Mouse (Mus musculus) heart, adult 2 months (tissue): ENCODE data around the gene Sgce. TPM values are rescaled to one million over a fixed set of nuclear protein-coding genes. Genes with fewer than 3 reads are reported as not detected.
"Not testable (repeated sequence)": the region's sequence is repeated elsewhere in the genome, so short reads cannot be mapped to it uniquely, and the experiment has no call there.

Experiments
- DNase-seq, 2 experiments: peaks; one replicate each; pipeline ENCODE4 v3.0.0; 2021
- H3K27ac ChIP-seq: fragments of 200-600 bp; 2 replicates; pipeline ENCODE4 v1.8.1; 2022
- H3K27me3 ChIP-seq: fragments of 200-500 bp; 2 replicates; pipeline ENCODE4 v1.6.1; 2012; ENCODE audit warnings: mild to moderate bottlenecking, low read length, inconsistent platforms, mixed read lengths; ENCODE audit not compliant: control insufficient read depth, insufficient read depth
- H3K36me3 ChIP-seq: fragments of 200-500 bp; 2 replicates; pipeline ENCODE4 v1.6.1; 2012; ENCODE audit warnings: low read length, inconsistent platforms; ENCODE audit not compliant: control insufficient read depth, insufficient read depth
- H3K4me1 ChIP-seq: fragments of 200-500 bp; 2 replicates; pipeline ENCODE4 v1.6.1; 2011; ENCODE audit warnings: low read length; ENCODE audit not compliant: control insufficient read depth, insufficient read depth
- H3K4me3 ChIP-seq: fragments of 200-600 bp; 2 replicates; pipeline ENCODE4 v1.8.1; 2022
- H3K79me2 ChIP-seq: fragments of 200-500 bp; replicated peaks from 2 replicates; pipeline ENCODE4 v1.6.1; 2012; ENCODE audit warnings: mild to moderate bottlenecking, inconsistent platforms, low read length, moderate library complexity, mixed read lengths; ENCODE audit not compliant: control insufficient read depth, insufficient read depth
- H3K9ac ChIP-seq: fragments of 200-500 bp; 2 replicates; pipeline ENCODE4 v1.6.1; 2012; ENCODE audit warnings: low read depth, mild to moderate bottlenecking, control low read depth, inconsistent platforms, low read length, mixed read lengths
- CTCF ChIP-seq: fragments of 200-600 bp; IDR thresholded peaks from 2 replicates; pipeline ENCODE4 v1.8.1; 2022; ENCODE audit warnings: antibody characterized with exemption, mild to moderate bottlenecking, moderate library complexity
- EP300 ChIP-seq: fragments of 200-500 bp; IDR thresholded peaks from 2 replicates; pipeline ENCODE4 v1.6.1; 2011; ENCODE audit warnings: low read depth, low read length, control low read depth; ENCODE audit not compliant: insufficient read depth
- POLR2A ChIP-seq: fragments of 200-500 bp; IDR thresholded peaks from 2 replicates; pipeline ENCODE4 v1.6.1; 2011; ENCODE audit warnings: mild to moderate bottlenecking, low read depth, low read length, control low read depth; ENCODE audit not compliant: insufficient read depth
- WGBS: fragments of 180-500 bp; shearing (Covaris S2); methylation state at CpG from one replicate; pipeline ENCODE4 v1.1.7; 2018; 5-methylcytosine and 5-hydroxymethylcytosine counted together
- intact Hi-C: fragments of 180-260 bp; cut with DNase I; formaldehyde crosslinking; loops from one replicate; pipeline ENCODE4 v1.15.1; 2025
- long read RNA-seq: library from polyadenylated mRNA; stranded (forward); transcript quantifications from one replicate; pipeline ENCODE4 v2.0.0, GENCODE M21; 2021
- polyA plus RNA-seq: library from polyadenylated mRNA; depleted of rRNA; stranded (reverse); fragments of >200 nt; gene quantifications from 2 replicates; pipeline ENCODE4 v1.2.3, GENCODE M21; 2012; rRNA removed
- total RNA-seq, 2 experiments: library from RNA; stranded (reverse); gene quantifications; 2 replicates each; pipeline ENCODE4 v1.2.3; 2021

Gene Sgce
- total RNA-seq = 10 to 100 TPM; 19.4 to 19.5 TPM
- polyA plus RNA-seq = 12.5 and 19.7 TPM in 2 replicates
- long read RNA-seq, transcript Sgce-205 (11 exons, 1,696 nt) = major isoform, 12 of 16 reads
- long read RNA-seq, partial matches to known transcripts = 1 of 16 reads
- long read RNA-seq, other reads (novel, unspliced or antisense) = 0 of 16 reads

DNA sequence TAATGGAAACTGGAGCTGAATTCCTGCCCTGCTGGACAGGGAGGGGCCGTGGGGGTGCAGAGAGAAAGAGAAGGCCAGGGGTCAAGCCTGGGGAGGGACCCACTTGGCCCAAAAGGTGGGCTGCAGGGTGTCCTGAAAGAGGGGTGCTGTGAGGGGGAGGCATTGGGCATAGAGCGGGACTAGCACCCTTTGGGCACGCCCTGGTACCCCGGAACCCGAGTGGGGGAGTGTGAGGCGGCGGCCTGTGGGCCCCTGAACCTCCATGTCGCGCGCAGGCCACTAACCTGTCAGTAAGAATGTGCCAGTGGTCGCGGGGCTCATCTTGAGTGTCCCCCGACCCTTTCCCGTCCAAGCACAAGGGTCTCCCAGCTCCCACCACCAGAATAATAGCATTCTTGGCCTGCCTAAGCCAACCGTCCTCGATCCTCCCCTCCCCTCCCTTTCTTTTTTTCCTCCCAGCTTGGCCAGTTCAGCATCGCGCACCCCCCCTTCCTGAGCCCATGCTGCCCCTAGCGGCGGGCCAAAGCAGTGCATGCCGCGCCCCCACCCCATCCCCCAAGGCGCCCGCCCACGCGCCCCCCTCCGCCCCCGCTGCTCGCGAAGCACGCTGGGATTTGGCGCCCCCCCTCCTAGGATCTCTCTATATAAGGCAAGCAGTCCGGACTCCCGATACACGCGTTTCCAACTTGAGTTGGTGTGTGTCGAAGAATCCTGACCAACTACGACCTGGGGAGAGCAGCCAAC, at the start of gene Sgce, which contains the start of gene Peg10:
Gene Sgce, minus strand, starts transcription at position 512 of the 744 bp plus-strand sequence.
Gene Peg10, plus strand, starts transcription at position 611 of the 744 bp plus-strand sequence.
- Histone ChIP-seq H3K36me3 (no peaks in the 10 kb centered on the region), H3K4me1 (no peaks in the 10 kb centered on the region), H3K27ac (peak within 1 kb of the TSS; percentile 47), H3K9ac (peak within 1 kb of the TSS; percentile 65), H3K4me3 (peak within 1 kb of the TSS; percentile 61), H3K27me3 (no peaks in the 10 kb centered on the region), H3K79me2 (no peaks in the 10 kb centered on the region)
- TF ChIP-seq CTCF (peak; percentile 70), POLR2A (peak; percentile 38; the same call in 1 of the 2 replicates), EP300 (no peak)
- WGBS = 55% methylated on average over 38 of the region's 38 CpGs
- peak; percentile 72 to 85 for DNase-seq
- intact Hi-C loops = loop anchor here (5.0 kb wide), 4 partner anchors 145 to 1250 kb away; partner anchors contain the start of genes Casd1, Hepacam2, Pon2 and Vps50

GRCm38 (mm10) chr6:4796281-4796680, 49.3 kb upstream of the Sgce start:
- no peak overlapping the region for H3K4me3 ChIP-seq
- no peaks in the 10 kb centered on the region for H3K27me3 ChIP-seq
- intact Hi-C loops = no loop called here
- no peak for DNase-seq
- no peaks in the 10 kb centered on the region for H3K4me1 ChIP-seq
- TF ChIP-seq EP300 (no peak), POLR2A (no peak), CTCF (no peak)
- no peaks in the 10 kb centered on the region for H3K36me3 ChIP-seq
- no peak overlapping the region for H3K27ac ChIP-seq
- no peaks in the 10 kb centered on the region for H3K79me2 ChIP-seq
- WGBS = 61% methylated on average over 1 of the region's 1 CpGs
- no peak overlapping the region for H3K9ac ChIP-seq

- H3K79me2 ChIP-seq = no peaks in the 10 kb centered on the region
- TF ChIP-seq POLR2A (no peak), CTCF (no peak), EP300 (no peak)
- no peak for DNase-seq
- intact Hi-C loops = no loop called here
- no peak overlapping the region for H3K4me3 ChIP-seq
- H3K27ac ChIP-seq = no peak overlapping the region
- no peak overlapping the region for H3K9ac ChIP-seq
- WGBS = 43% methylated on average over 2 of the region's 2 CpGs
- no peaks in the 10 kb centered on the region for H3K27me3 ChIP-seq
- no peaks in the 10 kb centered on the region for H3K4me1 ChIP-seq
- H3K36me3 ChIP-seq = no peaks in the 10 kb centered on the region
Measured at GRCm38 (mm10) chr6:4762252-4762651, 15.2 kb upstream of the Sgce start.

DNA sequence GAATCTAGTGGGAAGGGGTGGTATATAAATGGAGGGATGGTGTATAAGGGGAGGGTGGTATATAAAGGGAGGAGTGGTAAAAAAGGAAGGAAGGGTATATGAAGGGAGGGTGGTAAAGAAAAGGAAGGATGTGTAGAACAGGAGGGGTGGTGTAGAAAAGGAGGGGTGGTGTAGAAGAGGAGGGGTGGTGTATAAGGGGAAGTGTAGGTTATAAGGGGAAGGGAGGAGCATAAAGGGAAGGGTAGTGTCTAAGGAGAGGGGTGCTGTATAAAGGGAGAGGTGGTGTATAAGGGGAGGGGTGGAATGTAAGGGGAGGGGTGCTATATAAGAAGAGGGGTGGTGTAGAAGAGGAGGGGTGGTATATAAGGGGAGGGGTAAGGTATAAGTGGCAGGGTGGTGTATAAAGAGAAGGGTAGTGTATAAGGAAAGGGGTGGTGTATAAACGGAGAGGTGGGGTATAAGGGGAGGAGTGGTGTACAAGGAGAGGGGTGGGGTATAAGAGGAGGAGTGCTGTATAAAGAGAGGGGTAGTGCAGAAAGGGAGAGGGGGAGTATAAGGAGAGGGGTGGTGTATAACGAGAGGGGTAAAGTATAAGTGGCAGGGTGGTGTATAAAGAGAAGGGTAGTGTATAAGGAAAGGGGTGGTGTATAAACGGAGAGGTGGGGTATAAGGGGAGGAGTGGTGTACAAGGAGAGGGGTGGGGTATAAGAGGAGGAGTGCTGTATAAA, 14.6 kb upstream of the Sgce start:
- H3K4me3 ChIP-seq, DNase-seq, H3K27me3 ChIP-seq, H3K36me3 ChIP-seq, H3K4me1 ChIP-seq, intact Hi-C loops, H3K9ac ChIP-seq, H3K79me2 ChIP-seq, H3K27ac ChIP-seq: not testable (repeated sequence)
- WGBS = 43% methylated on average over 3 of the region's 3 CpGs

DNA sequence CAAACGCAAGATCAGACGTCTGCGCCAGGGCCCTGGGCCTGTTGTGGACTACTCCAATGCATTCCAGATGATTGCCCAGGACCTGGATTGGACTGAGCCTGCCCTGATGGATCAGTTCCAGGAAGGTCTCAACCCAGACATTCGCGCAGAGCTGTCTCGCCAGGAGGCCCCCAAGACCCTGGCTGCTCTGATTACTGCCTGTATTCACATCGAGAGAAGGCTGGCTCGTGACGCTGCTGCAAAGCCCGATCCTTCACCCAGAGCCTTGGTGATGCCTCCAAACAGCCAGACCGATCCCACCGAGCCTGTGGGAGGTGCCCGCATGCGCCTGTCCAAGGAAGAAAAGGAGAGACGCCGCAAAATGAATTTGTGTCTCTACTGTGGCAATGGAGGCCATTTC, 7.9 kb upstream of the Sgce start:
- WGBS = 94% methylated on average over 16 of the region's 16 CpGs
- DNase-seq = no peak
- intact Hi-C loops = no loop called here
- TF ChIP-seq POLR2A (no peak), CTCF (no peak), EP300 (no peak)
- no peaks in the 10 kb centered on the region for H3K79me2 ChIP-seq
- H3K4me3 ChIP-seq = no peak overlapping the region
- H3K36me3 ChIP-seq = no peaks in the 10 kb centered on the region
- no peak overlapping the region for H3K27ac ChIP-seq
- H3K9ac ChIP-seq = no peak overlapping the region
- no peaks in the 10 kb centered on the region for H3K27me3 ChIP-seq
- no peaks in the 10 kb centered on the region for H3K4me1 ChIP-seq

GRCm38 (mm10) chr6:4754286-4754685, 7.3 kb upstream of the Sgce start:
- H3K4me3 ChIP-seq = no peak overlapping the region
- WGBS = 88% methylated on average over 10 of the region's 10 CpGs
- H3K27me3 ChIP-seq = no peaks in the 10 kb centered on the region
- no peak overlapping the region for H3K27ac ChIP-seq
- intact Hi-C loops = no loop called here
- DNase-seq = no peak
- no peaks in the 10 kb centered on the region for H3K4me1 ChIP-seq
- H3K36me3 ChIP-seq = no peaks in the 10 kb centered on the region
- no peaks in the 10 kb centered on the region for H3K79me2 ChIP-seq
- no peak overlapping the region for H3K9ac ChIP-seq
- TF ChIP-seq EP300 = no peak
- TF ChIP-seq CTCF = no peak
- no peak for TF ChIP-seq POLR2A
